Mouse (Mus musculus) monocyte, adult 59 days (primary cell): ENCODE data around the gene Capn10. TPM values are rescaled to one million over a fixed set of nuclear protein-coding genes. Genes with fewer than 3 reads are reported as not detected.

Experiments
- total RNA-seq, 2 experiments: library from RNA; stranded (reverse); gene quantifications; one replicate each; pipeline ENCODE4 v1.2.4; 2023

Capn10 gene
- total RNA-seq = 10 to 100 TPM; 10.1 to 11.1 TPM

DNA sequence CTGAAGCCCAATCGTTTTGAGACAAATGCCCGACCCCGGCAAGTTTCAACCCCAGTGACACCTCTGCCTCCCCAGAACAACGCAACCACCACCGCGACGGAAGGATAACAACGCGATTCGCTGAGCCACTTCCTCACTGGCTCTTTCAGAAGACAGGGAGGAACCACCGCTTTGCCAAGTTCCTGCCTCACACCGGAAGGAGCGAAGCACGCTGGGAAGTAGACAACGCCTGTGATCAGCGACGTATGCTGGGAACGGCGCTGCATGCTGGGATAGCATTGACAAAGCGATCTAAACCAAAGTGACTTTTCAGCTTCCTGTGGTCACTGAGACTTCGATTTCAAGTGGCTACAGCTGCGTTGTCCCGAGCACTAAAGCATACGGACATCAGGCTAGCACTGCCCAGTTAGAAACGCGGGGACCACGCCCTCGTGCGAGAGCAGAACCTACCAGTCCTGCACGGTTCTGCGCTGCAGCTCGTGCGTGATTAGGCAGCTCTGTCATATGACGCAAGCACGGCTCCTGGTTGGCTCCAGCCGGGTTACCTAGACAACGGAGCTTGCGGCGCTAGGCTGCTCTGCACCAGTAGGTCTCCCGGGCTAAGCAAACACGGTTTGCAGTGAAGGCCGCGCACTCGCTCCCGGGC, at the start of gene Capn10:
TSS of gene Capn10 (plus strand) at position 195 of the 646 bp plus-strand sequence.

GRCm38 (mm10) chr1:92902786-92903185, 31.4 kb upstream of the Capn10 start, which contains the start of gene Ankmy1:
Ankmy1 (minus strand) TSS chr1:92902906.

GRCm38 (mm10) chr1:92906779-92907631, 27.2 kb upstream of the Capn10 start, which contains the start of gene Dusp28:
Dusp28 (plus strand) TSS chr1:92906981.

GRCm38 (mm10) chr1:92910239-92910885, 23.8 kb upstream of the Capn10 start, which contains the start of gene Rnpepl1:
Rnpepl1 (plus strand) TSS chr1:92910783.

GRCm38 (mm10) chr1:92950607-92951006, 16.4 kb downstream of the Capn10 start, which contains the start of gene Gpr35:
Gpr35 (plus strand) TSS chr1:92950865.

Other genes with a start within 250 kb of the Capn10 start
- 1 to 10 TPM; 3.0 to 3.2 TPM for gene Gpc1, start 102.7 kb upstream of the Capn10 start, total RNA-seq
- gene Ankmy1, start 31.5 kb upstream of the Capn10 start, total RNA-seq = under 1 TPM; 0.18 to 0.58 TPM
- gene Dusp28, start 27.4 kb upstream of the Capn10 start, total RNA-seq = 1 to 10 TPM; 2.0 to 2.2 TPM
- 10 to 100 TPM; 85.4 to 87.3 TPM for gene Rnpepl1, start 23.6 kb upstream of the Capn10 start, total RNA-seq
- 100 to 1,000 TPM; 115 to 137 TPM for gene Gpr35, start 16.5 kb downstream of the Capn10 start, total RNA-seq
- under 1 TPM in 1 of 2 experiments, not detected in 1; 0.76 TPM for gene Aqp12, start 72.0 kb downstream of the Capn10 start, total RNA-seq
- gene Kif1a, start 167.6 kb downstream of the Capn10 start, total RNA-seq = 1 to 10 TPM; 1.0 to 1.5 TPM
- not detected for gene Agxt, start 200.9 kb downstream of the Capn10 start, total RNA-seq
- not detected for gene 2310007B03Rik, start 226.6 kb downstream of the Capn10 start, total RNA-seq
- gene Crocc2, start 234.3 kb downstream of the Capn10 start, total RNA-seq = under 1 TPM; 0.21 to 0.27 TPM